Mouse (Mus musculus): ENCODE results near the gene Gm47189. TPM values are rescaled to one million over a fixed set of nuclear protein-coding genes. Genes with fewer than 3 reads are reported as not detected.
"Not testable (repeated sequence)": the region's sequence is repeated elsewhere in the genome, so short reads cannot be mapped to it uniquely, and the experiment has no call there.

Gene Gm47189
- not detected in 2 replicates for polyA plus RNA-seq (2015; fragmentation: Nextera tagmentation; extraction: Ambion mirVana)

DNA sequence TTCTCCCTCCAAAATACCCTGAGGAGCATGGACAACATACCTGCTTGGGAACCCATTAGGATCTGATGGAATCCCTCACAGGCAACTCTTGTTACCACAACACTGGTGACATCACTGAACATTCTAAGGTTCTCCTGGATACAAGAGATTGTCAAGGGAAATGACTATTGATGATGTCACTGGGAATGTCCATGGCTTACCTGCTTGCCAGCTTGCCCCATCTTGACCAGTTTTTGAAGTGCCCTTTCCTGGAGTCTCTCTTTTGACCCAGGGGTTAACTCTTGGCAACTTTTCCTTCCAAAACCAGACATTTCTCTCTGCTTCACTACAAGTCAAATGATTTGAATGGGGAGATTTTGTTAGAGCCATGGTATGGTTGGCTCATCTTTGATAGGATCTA lies at the start of gene Gm47189:
Gene Gm47189, minus strand, starts transcription at position 101 of the 400 bp plus-strand sequence.
- ATAC-seq (replicated peaks) = not testable (repeated sequence)

DNA sequence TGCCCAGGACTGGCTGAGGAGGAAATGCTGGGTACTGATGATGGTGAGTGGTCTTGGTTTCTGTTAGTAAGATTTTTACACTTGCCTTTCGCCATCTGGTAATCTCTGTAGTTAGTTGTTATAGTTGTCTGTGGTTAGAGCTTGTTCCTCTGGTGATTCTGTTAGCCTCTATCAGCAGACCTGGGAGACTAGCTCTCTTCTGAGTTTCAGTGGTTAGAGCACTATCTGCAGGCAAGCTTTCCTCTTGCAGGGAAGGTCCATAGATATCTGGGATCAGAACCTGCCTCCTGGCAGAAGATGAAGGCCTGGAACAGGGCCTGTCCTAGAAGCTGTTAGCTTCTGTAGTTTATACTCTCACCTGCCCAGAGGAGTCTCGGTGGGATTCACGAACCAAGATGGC lies 16.3 kb downstream of the Gm47189 start:
- H3K27ac ChIP-seq (replicated peaks); H3K4me3 ChIP-seq; H3K27me3 ChIP-seq; H3K4me2 ChIP-seq (replicated peaks); ATAC-seq (replicated peaks); H3K9me3 ChIP-seq; H3K36me3 ChIP-seq; H3K9ac ChIP-seq (replicated peaks); H3K4me1 ChIP-seq: not testable (repeated sequence)
- WGBS = 88% methylated on average over 3 of the region's 3 CpGs

More for the DNA sequence above, at the start of gene Gm47189:
- H3K4me2 ChIP-seq (replicated peaks); H3K4me3 ChIP-seq; H3K4me1 ChIP-seq; H3K36me3 ChIP-seq; H3K27me3 ChIP-seq; H3K9ac ChIP-seq (replicated peaks); H3K9me3 ChIP-seq; H3K27ac ChIP-seq (replicated peaks): not testable (repeated sequence)

- not testable (repeated sequence) for H3K27ac ChIP-seq (replicated peaks); H3K27me3 ChIP-seq; H3K4me2 ChIP-seq (replicated peaks); H3K4me1 ChIP-seq; H3K36me3 ChIP-seq; H3K9ac ChIP-seq (replicated peaks); H3K9me3 ChIP-seq; H3K4me3 ChIP-seq; ATAC-seq (replicated peaks)
- 100% methylated on average over 1 of the region's 1 CpGs for WGBS
Measured at GRCm38 (mm10) chr14:41750514-41750913, 21.7 kb downstream of the Gm47189 start, which contains the start of gene Gm7929. Gene Gm7929 (minus strand): TSS chr14:41750614.

- H3K4me1 ChIP-seq; H3K9ac ChIP-seq (replicated peaks); ATAC-seq (replicated peaks); H3K4me3 ChIP-seq; H3K27ac ChIP-seq (replicated peaks); H3K36me3 ChIP-seq; H3K9me3 ChIP-seq; H3K4me2 ChIP-seq (replicated peaks); H3K27me3 ChIP-seq: not testable (repeated sequence)
- 72% methylated on average over 16 of the region's 17 CpGs for WGBS
Measured at GRCm38 (mm10) chr14:41723437-41723836, 48.8 kb downstream of the Gm47189 start.

DNA sequence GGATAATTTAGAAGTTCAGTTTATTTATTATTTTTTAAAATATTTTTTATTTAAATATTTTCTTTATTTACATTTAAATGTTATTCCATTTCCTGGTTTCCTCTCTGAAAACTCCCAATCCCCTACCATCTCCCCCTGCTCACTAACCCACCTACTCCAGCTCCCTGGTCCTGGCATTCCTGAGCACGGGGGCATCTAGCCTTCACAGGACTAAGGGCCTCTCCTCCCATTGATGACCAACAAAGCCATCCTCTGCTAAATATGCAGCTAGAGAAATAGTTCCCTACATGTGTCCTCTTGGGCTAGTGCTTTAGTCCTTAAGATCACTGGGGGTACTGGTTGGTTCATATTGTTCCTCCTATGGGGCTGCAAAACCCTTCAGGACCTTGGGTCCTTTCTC lies 55.1 kb downstream of the Gm47189 start:
- 86% methylated on average over 1 of the region's 1 CpGs for WGBS
- not testable (repeated sequence) for H3K9me3 ChIP-seq; H3K9ac ChIP-seq (replicated peaks); H3K36me3 ChIP-seq; ATAC-seq (replicated peaks); H3K4me3 ChIP-seq; H3K27me3 ChIP-seq; H3K4me2 ChIP-seq (replicated peaks); H3K4me1 ChIP-seq; H3K27ac ChIP-seq (replicated peaks)

Other genes starting within 250 kb of the Gm47189 start
- gene Gm7970, start 216.9 kb downstream of the Gm47189 start, polyA plus RNA-seq (2015; fragmentation: Nextera tagmentation; extraction: Ambion mirVana) = not detected in 2 replicates
- gene 1700049E17Rik2, start 199.2 kb downstream of the Gm47189 start, polyA plus RNA-seq (2015; fragmentation: Nextera tagmentation; extraction: Ambion mirVana) = not detected in 2 replicates
- not detected in 2 replicates for gene Gm3072, start 147.8 kb downstream of the Gm47189 start, polyA plus RNA-seq (2015; fragmentation: Nextera tagmentation; extraction: Ambion mirVana)
- not detected in 2 replicates for gene Gm3676, start 126.0 kb downstream of the Gm47189 start, polyA plus RNA-seq (2015; fragmentation: Nextera tagmentation; extraction: Ambion mirVana)
- not detected in 2 replicates for gene Gm8068, start 70.6 kb downstream of the Gm47189 start, polyA plus RNA-seq (2015; fragmentation: Nextera tagmentation; extraction: Ambion mirVana)
- gene Gm7929, start 21.8 kb downstream of the Gm47189 start, polyA plus RNA-seq (2015; fragmentation: Nextera tagmentation; extraction: Ambion mirVana) = not detected in 2 replicates
- gene Gm7980, start 134.8 kb upstream of the Gm47189 start, polyA plus RNA-seq (2015; fragmentation: Nextera tagmentation; extraction: Ambion mirVana) = not detected in 2 replicates
- gene 1700049E17Rik1, start 152.5 kb upstream of the Gm47189 start, polyA plus RNA-seq (2015; fragmentation: Nextera tagmentation; extraction: Ambion mirVana) = not detected in 2 replicates
- gene 1700024B05Rik, start 171.6 kb upstream of the Gm47189 start, polyA plus RNA-seq (2015; fragmentation: Nextera tagmentation; extraction: Ambion mirVana) = not detected in 2 replicates
- not detected in 2 replicates for gene Gm6401, start 195.5 kb upstream of the Gm47189 start, polyA plus RNA-seq (2015; fragmentation: Nextera tagmentation; extraction: Ambion mirVana)
- gene Gm3543, start 210.9 kb upstream of the Gm47189 start, polyA plus RNA-seq (2015; fragmentation: Nextera tagmentation; extraction: Ambion mirVana) = not detected in 2 replicates

All from forebrain, embryonic 15.5 days (tissue).